Mouse (Mus musculus) hindbrain, embryonic 13.5 days (tissue): Measurements from ENCODE around the gene Rnf186. TPM values are rescaled to one million over a fixed set of nuclear protein-coding genes. Genes with fewer than 3 reads are reported as not detected.

Experiments
- ATAC-seq: fragments of 200-750 bp; cut with Nextera tagmentation; 2 replicates; pipeline ENCODE4 v1.8.0; 2017; ENCODE audit warnings: moderate TSS enrichment; ENCODE audit not compliant: low FRiP score
- H3K27ac ChIP-seq: fragments of 300-500 bp; sonication (generic); 2 replicates; pipeline ENCODE4 v1.5.1; 2015; ENCODE audit warnings: inconsistent platforms, mild to moderate bottlenecking, moderate library complexity
- H3K27me3 ChIP-seq: fragments of 300-500 bp; sonication (generic); 2 replicates; pipeline ENCODE4 v1.6.1; 2015; ENCODE audit warnings: mild to moderate bottlenecking, inconsistent platforms
- H3K36me3 ChIP-seq: fragments of 300-500 bp; sonication (generic); 2 replicates; pipeline ENCODE4 v1.6.1; 2015; ENCODE audit warnings: mild to moderate bottlenecking, inconsistent platforms
- H3K4me1 ChIP-seq: fragments of 300-500 bp; sonication (generic); replicated peaks from 2 replicates; pipeline ENCODE4 v1.6.1; 2015; ENCODE audit warnings: inconsistent platforms
- H3K4me2 ChIP-seq: fragments of 300-500 bp; sonication (generic); 2 replicates; pipeline ENCODE4 v1.6.1; 2015; ENCODE audit warnings: inconsistent platforms, mild to moderate bottlenecking, moderate library complexity
- H3K4me3 ChIP-seq: fragments of 300-500 bp; sonication (generic); 2 replicates; pipeline ENCODE4 v1.5.1; 2015; ENCODE audit warnings: mild to moderate bottlenecking, inconsistent platforms
- H3K9ac ChIP-seq: fragments of 300-500 bp; sonication (generic); 2 replicates; pipeline ENCODE4 v1.6.1; 2015; ENCODE audit warnings: mild to moderate bottlenecking, inconsistent platforms
- H3K9me3 ChIP-seq: fragments of 300-500 bp; sonication (generic); 2 replicates; pipeline ENCODE4 v1.6.1; 2016; ENCODE audit warnings: inconsistent platforms
- WGBS: fragments of 180-500 bp; shearing (Covaris S2); methylation state at CpG from one replicate; pipeline ENCODE4 v1.1.7; 2015; 5-methylcytosine and 5-hydroxymethylcytosine counted together
- polyA plus RNA-seq: library from polyadenylated mRNA; unstranded; fragments of >200 nt; fragmentation: Nextera tagmentation; extraction: Ambion mirVana; gene quantifications from 2 replicates; pipeline ENCODE4 v1.2.1, GENCODE M21; 2015

Rnf186 gene
- polyA plus RNA-seq, 1 experiment from 2014 or later, result not detected

- Histone ChIP-seq H3K27ac (no peak overlapping the region), H3K36me3 (no peaks in the 10 kb centered on the region), H3K4me3 (no peak overlapping the region), H3K27me3 (no peaks in the 10 kb centered on the region), H3K9ac (no peak overlapping the region), H3K4me2 (no peak overlapping the region), H3K9me3 (no peaks in the 10 kb centered on the region), H3K4me1 (peaks cover 3% of the 10 kb centered on the region; the same call in 1 of the 2 replicates)
- 92% methylated on average over 4 of the region's 4 CpGs for whole genome bisulfite sequencing
- ATAC-seq, result no peak
Measured at GRCm38 (mm10) chr4:138997121-138997520, 30.2 kb downstream of the Rnf186 start.

DNA sequence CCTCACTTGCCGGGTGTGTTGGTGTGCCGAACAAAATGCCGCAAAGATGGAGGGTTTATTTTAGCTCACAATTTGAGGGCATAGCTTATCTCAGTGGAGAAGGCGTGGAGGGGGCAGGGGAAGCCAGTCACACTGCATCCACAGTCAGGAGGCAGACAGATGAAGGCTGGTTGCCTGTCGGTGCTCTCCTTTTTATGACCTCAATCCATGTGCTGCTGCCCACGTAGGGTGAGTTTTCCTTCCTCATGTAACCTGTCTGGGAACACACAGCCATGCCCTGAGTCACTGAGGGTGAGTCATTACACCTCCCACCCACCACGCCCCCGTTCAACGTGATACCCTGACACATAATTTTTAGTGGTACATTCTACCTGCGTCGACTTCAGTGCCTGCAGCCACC is 31.7 kb downstream of the Rnf186 start:
- Histone ChIP-seq H3K4me3 (no peak overlapping the region), H3K9ac (no peak overlapping the region), H3K4me2 (no peak overlapping the region), H3K4me1 (peaks cover 3% of the 10 kb centered on the region; the same call in 1 of the 2 replicates), H3K9me3 (no peaks in the 10 kb centered on the region), H3K27me3 (no peaks in the 10 kb centered on the region), H3K27ac (no peak overlapping the region), H3K36me3 (no peaks in the 10 kb centered on the region)
- 90% methylated on average over 11 of the region's 11 CpGs for WGBS
- no peak for ATAC-seq

DNA sequence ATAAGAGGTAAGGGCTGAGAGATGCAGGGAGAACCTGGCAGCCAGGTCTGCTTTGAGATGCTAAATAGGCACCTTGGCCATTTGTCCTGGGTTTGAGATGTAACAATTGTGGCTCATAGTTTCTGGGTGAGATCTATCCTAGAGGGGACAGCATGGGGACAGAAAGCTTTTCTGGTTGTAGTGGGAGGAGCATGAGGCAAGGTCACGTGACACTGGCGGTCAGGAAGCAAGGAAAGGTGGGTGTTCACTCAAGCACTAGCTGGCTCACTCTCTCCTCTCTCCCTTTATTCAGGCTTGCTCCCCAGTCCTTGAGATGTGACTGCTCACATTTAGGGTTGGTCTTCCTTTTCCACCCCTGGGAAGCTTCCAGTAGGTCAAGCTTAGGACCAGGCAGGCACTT is 34.1 kb downstream of the Rnf186 start:
- Histone ChIP-seq H3K4me3 (no peak overlapping the region), H3K9me3 (no peaks in the 10 kb centered on the region), H3K4me2 (no peak overlapping the region), H3K27me3 (no peaks in the 10 kb centered on the region), H3K27ac (no peak overlapping the region), H3K9ac (no peak overlapping the region), H3K4me1 (peaks cover 13% of the 10 kb centered on the region), H3K36me3 (no peaks in the 10 kb centered on the region)
- ATAC-seq, result no peak
- WGBS, result 49% methylated on average over 2 of the region's 2 CpGs

DNA sequence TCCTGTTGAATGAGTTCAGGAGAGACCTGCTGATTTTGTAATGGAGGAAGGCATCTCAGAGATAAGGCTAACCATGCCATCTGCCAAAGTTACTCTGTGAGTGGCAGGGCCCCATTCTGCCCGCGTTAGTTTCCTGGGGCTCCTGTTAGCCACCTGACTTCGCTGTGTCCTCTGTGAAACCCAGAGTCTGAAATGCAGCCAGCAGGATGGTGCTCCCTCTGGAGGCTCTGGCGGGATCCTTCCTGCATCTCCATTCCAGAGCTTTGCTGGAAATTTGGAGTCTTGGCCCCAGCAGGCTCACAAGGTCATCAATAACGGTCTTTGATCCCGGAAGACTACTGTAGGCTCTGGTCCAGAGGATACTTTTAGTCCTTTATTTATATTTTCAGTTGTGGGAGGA is 34.5 kb downstream of the Rnf186 start:
- Histone ChIP-seq H3K9me3 (no peaks in the 10 kb centered on the region), H3K27ac (no peak overlapping the region), H3K36me3 (no peaks in the 10 kb centered on the region), H3K4me3 (no peak overlapping the region), H3K9ac (no peak overlapping the region), H3K4me2 (no peak overlapping the region), H3K27me3 (no peaks in the 10 kb centered on the region), H3K4me1 (peaks cover 13% of the 10 kb centered on the region)
- 41% methylated on average over 6 of the region's 6 CpGs for WGBS
- no peak for ATAC-seq

DNA sequence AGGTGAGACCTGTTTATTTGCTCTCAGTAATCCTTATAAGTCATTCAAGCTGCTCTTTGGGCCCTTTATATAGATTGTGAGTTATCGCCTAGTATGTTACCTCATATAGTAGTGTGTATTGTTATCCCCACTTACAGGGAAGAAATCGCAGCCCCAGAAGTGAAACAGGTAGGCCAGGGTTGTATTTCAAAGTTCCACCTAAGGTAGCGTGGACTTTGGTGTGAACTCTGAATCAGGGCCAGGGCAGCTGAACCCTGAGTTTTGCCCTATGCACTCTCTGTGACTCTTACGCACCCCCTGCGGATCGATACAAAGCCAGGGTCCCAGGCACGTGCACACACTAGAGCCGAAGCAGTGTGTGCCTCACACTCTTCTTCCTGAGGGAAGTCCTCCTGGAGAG is 37.2 kb downstream of the Rnf186 start:
- Histone ChIP-seq H3K36me3 (no peaks in the 10 kb centered on the region), H3K4me3 (no peak overlapping the region)

GRCm38 (mm10) chr4:139005214-139005613 is 38.3 kb downstream of the Rnf186 start:
- H3K4me3 ChIP-seq, result no peak overlapping the region
- no peaks in the 10 kb centered on the region for H3K9me3 ChIP-seq
- peaks cover 5% of the 10 kb centered on the region; the same call in 1 of the 2 replicates for H3K27me3 ChIP-seq
- no peaks in the 10 kb centered on the region for H3K36me3 ChIP-seq
- H3K27ac ChIP-seq, result peak overlapping the region; percentile 48; the same call in 1 of the 2 replicates
- no peak overlapping the region for H3K9ac ChIP-seq
- 62% methylated on average over 5 of the region's 6 CpGs for WGBS
- H3K4me2 ChIP-seq, result no peak overlapping the region
- peaks cover 25% of the 10 kb centered on the region for H3K4me1 ChIP-seq
- 0 out of 2 replicates have a peak, but pooled peaks have one; percentile 27 for ATAC-seq

More for the DNA sequence above, 37.2 kb downstream of the Rnf186 start:
- Histone ChIP-seq H3K4me1 (peaks cover 25% of the 10 kb centered on the region), H3K9ac (no peak overlapping the region), H3K27ac (no peak overlapping the region; the same call in 1 of the 2 replicates), H3K9me3 (no peaks in the 10 kb centered on the region), H3K4me2 (no peak overlapping the region), H3K27me3 (peaks cover 5% of the 10 kb centered on the region; the same call in 1 of the 2 replicates)
- ATAC-seq, result no peak
- 66% methylated on average over 8 of the region's 8 CpGs for WGBS

GRCm38 (mm10) chr4:139007353-139007752 is 40.4 kb downstream of the Rnf186 start:
- no peaks in the 10 kb centered on the region for H3K36me3 ChIP-seq
- no peak overlapping the region for H3K27ac ChIP-seq
- no peaks in the 10 kb centered on the region for H3K9me3 ChIP-seq
- no peak overlapping the region for H3K9ac ChIP-seq
- ATAC-seq, result no peak
- peaks cover 22% of the 10 kb centered on the region for H3K4me1 ChIP-seq
- H3K4me2 ChIP-seq, result no peak overlapping the region
- peaks cover 5% of the 10 kb centered on the region; the same call in 1 of the 2 replicates for H3K27me3 ChIP-seq
- H3K4me3 ChIP-seq, result no peak overlapping the region
- WGBS, result 84% methylated on average over 3 of the region's 3 CpGs

GRCm38 (mm10) chr4:139007981-139008536 is 41.1 kb downstream of the Rnf186 start:
- Histone ChIP-seq H3K4me2 (no peak overlapping the region), H3K4me1 (peaks cover 22% of the 10 kb centered on the region), H3K4me3 (no peak overlapping the region), H3K27me3 (peaks cover 5% of the 10 kb centered on the region; the same call in 1 of the 2 replicates), H3K36me3 (no peaks in the 10 kb centered on the region), H3K27ac (peak overlapping the region; percentile 69), H3K9ac (no peak overlapping the region), H3K9me3 (no peaks in the 10 kb centered on the region)
- ATAC-seq, result no peak
- 36% methylated on average over 6 of the region's 6 CpGs for WGBS

GRCm38 (mm10) chr4:139011201-139011702 is 44.3 kb downstream of the Rnf186 start:
- Histone ChIP-seq H3K4me3 (no peak overlapping the region), H3K9ac (no peak overlapping the region), H3K36me3 (no peaks in the 10 kb centered on the region), H3K27ac (no peak overlapping the region), H3K9me3 (no peaks in the 10 kb centered on the region), H3K27me3 (peaks cover 5% of the 10 kb centered on the region; the same call in 1 of the 2 replicates), H3K4me2 (no peak overlapping the region), H3K4me1 (peaks cover 12% of the 10 kb centered on the region)
- ATAC-seq, result no peak
- 94% methylated on average over 13 of the region's 13 CpGs for WGBS

- ATAC-seq, result no peak
- Histone ChIP-seq H3K4me1 (peaks cover 7% of the 10 kb centered on the region), H3K36me3 (no peaks in the 10 kb centered on the region), H3K4me2 (no peak overlapping the region), H3K9me3 (no peaks in the 10 kb centered on the region), H3K27me3 (no peaks in the 10 kb centered on the region), H3K9ac (no peak overlapping the region), H3K4me3 (no peak overlapping the region), H3K27ac (no peak overlapping the region)
- WGBS, result 93% methylated on average over 11 of the region's 11 CpGs
Measured at GRCm38 (mm10) chr4:139013281-139013680, 46.4 kb downstream of the Rnf186 start.

DNA sequence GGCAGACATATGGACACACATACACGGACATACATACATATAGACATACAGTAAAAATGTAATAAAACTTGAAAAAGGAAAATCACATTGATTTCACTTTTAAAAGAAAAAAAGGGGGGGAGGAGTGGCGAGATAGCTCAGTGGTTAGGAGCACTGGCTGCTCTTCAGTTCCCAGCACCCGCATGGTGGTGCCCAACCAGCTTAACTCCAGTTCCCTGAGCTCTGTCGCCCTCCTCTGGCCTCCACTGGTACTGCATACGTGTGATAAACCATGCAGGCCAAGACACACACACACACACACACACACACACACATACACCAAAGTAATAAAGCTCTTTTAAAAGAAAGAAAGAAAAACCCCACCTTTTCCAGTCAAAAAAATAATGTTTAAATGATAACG is 47.9 kb downstream of the Rnf186 start:
- Histone ChIP-seq H3K4me1 (peaks cover 15% of the 10 kb centered on the region), H3K4me3 (no peak overlapping the region), H3K9me3 (no peaks in the 10 kb centered on the region), H3K27ac (no peak overlapping the region), H3K4me2 (no peak overlapping the region), H3K9ac (no peak overlapping the region), H3K36me3 (no peaks in the 10 kb centered on the region), H3K27me3 (no peaks in the 10 kb centered on the region)
- WGBS, result 81% methylated on average over 6 of the region's 6 CpGs
- no peak for ATAC-seq
